Mouse (Mus musculus): ENCODE data around the gene Ypel2.

- TF ChIP-seq POLR2A (IDR thresholded peaks at IDR 0.05; ENCODE audit: low read depth, low read length), result no peak
- no peak for TF ChIP-seq CTCF (IDR thresholded peaks at IDR 0.05; ENCODE audit: extremely low read depth, insufficient read depth, insufficient read length, insufficient replicate concordance)
Measured at GRCm38 (mm10) chr11:86945933-86946332, 47.6 kb downstream of the Ypel2 start.
